Mouse (Mus musculus) activated CD4-positive, CD25-positive, alpha-beta regulatory T cell, adult 4 months (primary cell): Measurements from ENCODE around the gene Chst1. TPM values are rescaled to one million over a fixed set of nuclear protein-coding genes. Genes with fewer than 3 reads are reported as not detected.

Experiments used
- ATAC-seq: one replicate; pipeline ENCODE4 v1.8.0; 2017
- polyA plus RNA-seq, 2 experiments: library from polyadenylated mRNA; unstranded; fragments of 100-300 nt; shearing (Covaris generic); gene quantifications; one replicate each; pipeline ENCODE4 v1.2.1; 2017

Chst1 gene
- polyA plus RNA-seq, 2 experiments from 2014 or later = 0.20 TPM; not detected in 1

DNA sequence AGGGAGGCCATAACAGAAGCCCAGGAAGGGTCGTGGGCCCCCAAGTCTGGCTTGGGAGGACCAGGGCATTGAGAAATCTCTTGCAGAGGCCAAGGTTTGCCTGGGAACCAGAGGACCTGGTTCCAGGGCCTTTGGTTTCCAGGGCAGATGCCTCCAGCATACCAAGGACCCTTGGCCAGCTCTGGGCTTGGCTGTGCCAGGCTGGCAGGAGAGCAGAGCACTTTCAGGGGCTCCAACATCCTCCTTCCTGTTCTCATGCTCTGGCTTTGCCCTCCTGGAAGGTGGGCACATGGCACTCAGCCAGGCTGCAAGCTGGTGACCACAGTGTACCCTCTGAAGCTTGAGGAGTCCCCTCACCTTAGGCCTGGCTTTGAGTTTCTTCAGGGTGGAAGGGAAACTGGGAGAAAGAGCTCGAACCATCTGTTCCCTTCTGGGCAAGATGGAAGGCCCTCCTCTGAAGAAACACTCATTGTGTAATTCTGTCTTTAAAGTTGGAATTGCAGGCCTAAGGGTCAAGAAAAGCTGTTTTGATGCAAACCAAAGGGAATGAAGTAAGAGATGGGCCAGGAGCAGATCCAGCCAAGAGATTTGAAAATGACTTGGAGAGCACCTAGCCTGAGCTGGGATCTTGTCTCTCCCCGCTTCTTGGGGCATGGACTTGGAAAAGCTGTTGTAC lies 10.3 kb downstream of the Chst1 start:
- no peak for ATAC-seq

DNA sequence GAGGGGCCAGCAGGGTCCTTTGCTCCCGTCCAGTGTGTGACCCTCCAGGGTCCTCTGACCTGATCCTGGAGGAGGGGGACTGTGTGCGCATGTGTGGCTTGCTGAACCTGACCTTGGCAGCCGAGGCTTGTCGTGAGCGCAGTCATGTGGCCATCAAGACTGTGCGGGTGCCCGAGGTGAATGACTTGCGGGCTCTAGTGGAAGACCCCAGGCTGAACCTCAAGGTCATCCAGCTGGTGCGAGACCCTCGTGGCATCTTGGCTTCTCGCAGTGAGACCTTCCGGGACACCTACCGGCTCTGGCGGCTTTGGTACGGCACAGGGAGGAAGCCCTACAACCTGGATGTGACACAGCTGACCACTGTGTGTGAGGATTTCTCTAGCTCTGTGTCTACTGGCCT lies 14.1 kb downstream of the Chst1 start:
- no peak for ATAC-seq

DNA sequence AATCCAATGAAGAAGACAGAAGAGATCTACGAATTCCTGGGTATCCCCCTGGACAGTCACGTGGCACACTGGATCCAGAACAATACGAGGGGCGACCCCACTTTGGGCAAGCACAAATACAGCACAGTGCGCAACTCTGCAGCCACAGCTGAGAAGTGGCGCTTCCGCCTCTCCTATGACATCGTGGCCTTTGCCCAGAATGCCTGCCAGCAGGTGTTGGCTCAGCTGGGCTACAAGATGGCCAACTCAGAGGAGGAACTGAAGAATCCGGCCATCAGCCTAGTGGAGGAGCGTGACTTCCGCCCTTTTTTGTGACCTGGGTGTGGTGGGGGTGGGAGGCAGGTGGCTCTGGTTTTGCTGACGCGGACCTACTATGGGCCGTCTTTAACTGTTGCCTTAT lies 14.6 kb downstream of the Chst1 start:
- ATAC-seq = no peak

DNA sequence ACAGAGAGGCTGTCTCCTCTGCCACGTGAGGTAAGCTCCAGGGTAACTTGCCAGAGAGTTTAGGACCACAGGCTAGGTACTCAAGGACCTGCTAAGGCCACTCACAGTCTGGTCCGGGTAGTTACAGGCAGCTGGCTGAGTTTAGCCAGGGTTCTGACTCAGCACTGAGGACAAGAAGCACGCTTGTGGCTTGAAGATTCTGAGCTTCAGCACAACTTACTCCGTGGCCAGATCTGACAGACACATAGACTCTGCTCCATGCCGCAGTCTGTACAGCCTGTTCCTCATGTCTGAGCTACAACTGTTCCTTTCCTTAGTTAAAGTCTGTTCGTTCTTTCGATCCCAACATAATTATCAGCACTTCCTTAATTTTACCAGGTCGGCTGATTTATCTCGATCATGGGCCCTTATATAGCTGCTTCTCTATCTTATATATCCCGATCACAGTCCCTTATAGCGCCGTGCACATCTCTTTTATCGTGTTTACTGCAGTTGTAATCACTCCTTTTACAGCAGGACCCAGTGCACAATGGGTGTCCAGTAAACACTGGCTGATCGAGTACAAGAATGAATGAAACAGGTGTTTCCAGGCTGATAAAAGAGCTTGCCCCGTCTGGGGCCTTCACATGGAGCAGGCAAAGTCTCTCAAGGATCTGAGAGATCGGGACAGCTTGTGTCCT lies 17.7 kb downstream of the Chst1 start:
- ATAC-seq = no peak

DNA sequence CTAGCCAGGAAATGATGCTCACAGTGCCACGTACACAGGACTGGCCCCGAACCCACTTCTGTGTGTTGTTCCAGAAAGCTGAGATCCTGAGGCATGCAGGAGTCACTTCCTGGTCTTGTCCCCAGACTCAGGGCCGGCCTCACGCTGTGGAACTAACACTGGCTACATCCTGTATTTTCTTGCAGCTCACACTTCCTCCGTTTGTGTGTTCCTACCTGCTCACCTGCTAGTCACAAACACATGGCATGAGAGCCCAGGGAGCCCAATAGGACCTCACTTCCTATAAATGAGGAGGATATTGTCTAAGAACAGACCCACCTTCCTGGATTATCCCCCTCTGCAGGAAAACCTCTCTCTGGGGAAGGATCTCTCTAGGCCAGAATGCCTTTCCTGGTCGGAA lies 18.5 kb downstream of the Chst1 start:
- no peak for ATAC-seq

DNA sequence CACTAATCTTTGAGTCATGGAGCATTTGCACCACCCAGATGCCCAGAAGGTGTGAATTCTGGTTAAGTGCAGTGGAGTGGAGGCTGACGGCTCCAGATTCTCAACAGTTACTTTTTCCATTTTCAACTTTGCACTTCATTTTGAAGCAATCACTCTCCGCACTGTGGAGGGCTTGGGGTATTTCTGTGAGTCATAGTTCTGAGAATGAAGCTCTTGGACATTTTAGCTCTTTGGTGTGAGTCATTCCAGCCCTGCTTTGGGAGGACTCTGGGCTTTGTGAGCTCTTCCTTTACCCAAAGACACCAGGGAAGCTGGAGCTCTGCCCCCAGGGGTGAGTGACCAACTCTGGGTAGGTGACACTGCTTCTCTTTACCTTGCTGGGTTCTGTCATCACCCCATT lies 28.1 kb downstream of the Chst1 start:
- ATAC-seq = no peak

DNA sequence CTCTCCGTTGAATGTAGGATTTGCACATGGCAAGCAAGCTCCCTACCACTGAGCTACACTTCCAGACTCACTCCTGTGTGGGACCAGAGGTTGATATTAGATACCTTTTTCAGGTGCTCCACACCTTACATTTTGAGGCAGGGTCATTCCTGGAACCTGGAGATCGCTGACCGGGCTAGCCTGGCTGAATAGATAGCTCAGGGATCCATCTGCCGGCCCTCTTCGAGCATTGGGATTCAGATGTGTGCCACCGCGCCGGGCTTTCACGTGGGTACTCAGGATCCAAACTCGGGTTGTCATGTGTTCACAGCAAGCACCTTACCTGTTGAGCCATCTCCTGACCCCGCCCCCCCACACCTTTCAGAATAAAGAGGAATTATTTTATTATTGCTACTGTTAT lies 31.3 kb downstream of the Chst1 start:
- ATAC-seq = no peak

DNA sequence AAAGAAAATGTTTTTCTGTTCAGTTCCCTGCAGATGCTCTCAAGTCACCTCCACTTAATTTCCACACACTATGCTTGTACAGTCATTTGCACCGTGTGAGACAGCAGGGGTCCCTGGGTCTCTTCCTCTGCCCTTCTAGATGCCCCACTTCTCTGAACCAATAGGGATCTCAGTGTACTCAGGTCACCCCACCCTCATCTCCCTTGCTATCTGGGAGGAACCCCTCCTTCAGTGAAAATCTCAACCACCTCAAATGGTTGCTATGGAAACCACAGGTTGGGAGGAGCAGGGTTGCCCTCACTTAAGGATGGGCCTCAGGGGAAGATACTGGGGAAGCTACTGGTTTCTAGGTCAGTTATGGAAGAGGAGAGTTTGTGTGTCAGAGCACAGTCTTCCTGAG lies 32.5 kb downstream of the Chst1 start:
- no peak for ATAC-seq

DNA sequence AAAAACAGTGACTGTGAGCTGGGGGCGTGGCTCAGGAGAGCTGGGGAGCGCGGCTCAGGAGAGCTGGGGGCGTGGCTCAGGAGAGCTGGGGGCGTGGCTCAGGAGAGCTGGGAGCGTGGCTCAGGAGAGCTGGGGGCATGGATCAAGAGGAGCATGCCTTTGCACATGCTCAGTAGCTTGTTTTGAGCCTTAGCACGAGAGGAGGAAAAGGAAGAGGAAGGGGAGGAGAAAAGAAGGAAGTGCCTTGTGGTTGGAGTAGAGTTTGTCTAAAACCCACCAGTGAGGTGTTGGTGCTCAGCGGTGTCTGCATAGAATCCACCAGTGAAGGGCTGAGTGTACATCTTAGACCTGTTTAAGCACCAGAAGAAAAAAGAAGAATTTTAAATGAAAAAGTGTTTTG lies 41.0 kb downstream of the Chst1 start:
- no peak for ATAC-seq

DNA sequence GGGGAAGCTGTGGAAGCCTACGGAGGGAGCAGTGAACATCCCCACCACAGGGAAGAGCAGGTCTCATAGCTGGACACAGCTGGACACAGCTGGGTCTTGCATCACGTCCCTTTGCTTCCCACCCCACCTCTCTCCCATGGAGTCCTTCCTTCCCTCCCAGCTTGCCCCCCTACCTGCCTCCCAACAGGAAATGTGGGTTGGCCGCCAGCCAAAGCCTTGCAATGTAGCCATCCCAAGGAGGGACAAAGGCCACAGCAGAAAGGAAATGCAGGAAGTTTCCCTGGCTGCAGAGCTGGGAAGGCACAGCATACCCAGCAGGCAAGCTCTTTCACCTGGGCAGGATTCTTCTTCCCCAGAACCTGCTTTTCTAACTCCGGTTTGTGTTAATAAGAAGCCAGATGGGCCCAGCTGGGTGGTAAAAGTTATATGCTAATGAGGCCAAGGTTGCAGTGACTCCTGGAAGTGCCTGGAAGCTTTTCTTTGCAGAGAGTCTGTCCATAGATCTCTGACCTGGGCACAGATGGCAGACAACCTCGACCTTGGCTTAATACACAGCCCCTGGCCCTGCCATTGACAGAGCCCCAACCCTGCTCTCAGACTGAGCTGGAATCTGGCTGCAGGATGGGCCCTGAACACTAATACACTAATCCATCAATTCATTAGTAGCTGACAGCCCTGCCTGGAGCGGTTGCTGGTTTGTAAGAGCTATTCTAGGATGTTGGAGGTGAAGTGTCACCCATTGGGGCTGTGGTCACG lies 46.0 kb downstream of the Chst1 start:
- ATAC-seq = no peak

DNA sequence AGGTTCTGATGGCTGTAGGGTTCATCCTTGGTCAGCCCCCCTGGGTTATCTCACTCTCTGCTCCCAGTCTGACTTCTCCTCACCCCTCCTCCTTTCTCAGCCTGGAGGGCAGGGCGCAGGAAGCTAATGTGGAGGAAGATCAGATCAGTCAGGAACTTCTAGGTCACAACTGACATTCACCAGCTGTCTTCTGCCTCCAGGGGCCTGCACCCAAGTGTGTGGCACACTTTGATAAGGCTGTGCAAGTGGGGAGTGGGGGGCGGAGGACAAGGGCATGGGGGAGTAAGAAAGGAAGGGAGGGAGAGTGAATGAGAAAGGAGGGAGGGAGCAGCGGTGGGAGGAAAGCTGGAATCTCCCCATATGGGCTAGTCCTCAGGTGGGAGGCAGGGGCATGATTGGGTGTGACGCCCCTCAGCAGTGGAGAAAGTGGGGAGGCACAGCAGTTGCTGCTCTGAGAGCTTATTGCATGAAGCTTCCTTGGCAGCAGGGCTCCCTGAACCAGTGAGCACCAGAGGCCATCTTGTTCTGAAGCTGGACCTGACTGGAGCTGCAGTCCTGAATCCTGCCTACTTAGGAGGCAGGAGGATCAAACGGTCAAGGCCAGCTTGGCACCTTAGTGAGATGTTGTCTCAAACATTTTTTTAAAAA lies 49.8 kb downstream of the Chst1 start:
- no peak for ATAC-seq

DNA sequence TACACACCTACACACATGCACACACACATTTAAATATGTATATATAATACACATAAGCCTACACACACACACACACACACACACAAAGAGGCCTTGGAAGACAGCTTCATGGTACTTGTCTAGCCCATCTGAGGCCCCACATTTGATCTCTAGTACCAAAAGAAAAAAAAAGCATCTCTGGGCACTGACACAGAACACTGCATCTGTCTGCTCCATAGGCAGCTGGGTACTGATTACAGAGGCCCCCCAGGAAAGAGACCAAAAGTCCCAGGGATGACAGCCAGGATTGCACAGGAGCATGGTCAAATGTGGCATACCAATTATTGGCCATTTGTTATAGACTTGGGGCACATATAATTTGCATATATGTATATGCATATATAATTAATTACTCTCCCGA lies 50.9 kb downstream of the Chst1 start:
- no peak for ATAC-seq

DNA sequence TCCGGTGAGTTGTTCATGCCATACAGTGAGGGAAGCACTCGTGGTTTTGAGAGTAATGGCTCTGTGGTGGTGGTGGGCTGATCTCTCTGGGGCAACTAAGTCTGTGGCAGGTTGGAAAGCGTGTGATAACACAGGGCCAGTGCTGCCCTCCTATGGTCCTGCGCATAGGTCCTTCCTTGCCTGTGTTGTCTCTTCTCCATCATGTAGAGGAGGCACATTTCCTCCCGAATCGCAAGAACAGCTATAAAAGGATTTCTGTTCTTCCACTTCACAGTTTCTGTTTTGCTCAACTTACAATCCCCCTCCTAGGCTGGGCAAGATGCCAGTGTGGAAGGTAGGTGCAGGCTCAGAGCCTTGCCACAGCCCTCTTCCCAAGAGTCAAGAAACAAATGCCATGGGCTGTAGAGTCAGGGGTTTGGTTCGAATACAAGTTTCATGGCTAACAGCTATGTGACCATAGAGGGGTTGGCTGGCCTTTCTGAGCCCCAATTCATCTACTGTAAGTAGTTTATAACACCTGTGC lies 51.8 kb downstream of the Chst1 start:
- no peak for ATAC-seq

DNA sequence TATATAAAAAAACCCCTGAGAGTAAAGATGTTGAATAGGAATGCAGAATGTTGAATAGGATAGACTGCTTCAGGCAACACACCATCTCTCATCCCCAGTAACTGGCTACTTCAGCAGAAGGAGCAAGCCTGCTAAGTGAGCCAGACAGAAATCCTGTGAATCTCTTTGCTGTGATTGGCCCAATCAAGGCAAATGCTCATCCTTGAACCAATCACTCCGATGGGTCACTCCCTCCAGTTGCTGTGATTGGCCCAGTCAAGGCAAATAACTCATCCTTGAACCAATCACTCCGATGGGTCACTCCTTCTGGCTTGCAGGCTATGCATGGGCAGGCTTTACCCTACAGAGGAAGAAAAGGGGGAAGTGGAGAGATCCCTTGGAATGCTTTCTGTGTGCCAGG lies 57.7 kb downstream of the Chst1 start:
- no peak for ATAC-seq

DNA sequence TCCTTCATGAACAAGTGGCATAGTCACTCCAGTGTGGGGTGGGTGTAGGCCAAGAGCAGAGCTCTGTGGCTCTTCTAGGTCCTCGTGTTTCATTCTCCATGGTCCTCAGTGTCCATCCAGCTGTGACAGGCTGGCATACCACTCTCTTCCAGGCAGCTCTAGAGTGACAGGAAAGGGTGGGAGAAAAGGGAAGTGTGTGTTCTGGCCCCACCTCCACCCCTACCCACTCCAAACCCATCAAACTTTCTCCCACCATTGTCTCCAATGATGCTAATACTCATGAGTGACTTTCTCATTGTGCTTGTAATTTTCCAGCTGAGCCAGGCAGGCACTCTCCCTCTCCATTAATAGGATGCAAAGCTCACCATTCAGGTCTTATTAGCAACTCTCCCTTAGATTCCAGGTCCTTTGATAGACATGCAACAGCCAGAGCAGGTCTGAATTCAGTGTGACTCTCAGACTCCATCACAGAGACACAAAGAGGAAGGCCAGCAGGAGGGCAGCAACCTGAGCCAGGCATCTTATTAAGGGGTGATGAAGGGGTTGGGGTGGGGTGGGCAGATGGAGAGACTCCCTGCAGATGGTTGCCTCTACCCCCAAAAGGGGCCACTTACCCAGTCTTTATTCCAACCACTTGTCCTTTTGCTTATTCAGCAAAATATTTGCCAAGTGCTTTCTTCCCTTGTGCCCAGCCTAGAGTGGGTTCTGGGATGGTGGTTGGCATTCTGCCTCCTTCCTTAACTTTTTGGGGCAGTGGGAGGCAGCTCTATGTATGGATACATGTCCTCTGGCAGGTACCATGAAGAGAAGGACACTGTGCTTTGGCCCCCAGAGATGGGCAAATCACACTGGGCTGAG lies 59.0 kb downstream of the Chst1 start:
- no peak for ATAC-seq

DNA sequence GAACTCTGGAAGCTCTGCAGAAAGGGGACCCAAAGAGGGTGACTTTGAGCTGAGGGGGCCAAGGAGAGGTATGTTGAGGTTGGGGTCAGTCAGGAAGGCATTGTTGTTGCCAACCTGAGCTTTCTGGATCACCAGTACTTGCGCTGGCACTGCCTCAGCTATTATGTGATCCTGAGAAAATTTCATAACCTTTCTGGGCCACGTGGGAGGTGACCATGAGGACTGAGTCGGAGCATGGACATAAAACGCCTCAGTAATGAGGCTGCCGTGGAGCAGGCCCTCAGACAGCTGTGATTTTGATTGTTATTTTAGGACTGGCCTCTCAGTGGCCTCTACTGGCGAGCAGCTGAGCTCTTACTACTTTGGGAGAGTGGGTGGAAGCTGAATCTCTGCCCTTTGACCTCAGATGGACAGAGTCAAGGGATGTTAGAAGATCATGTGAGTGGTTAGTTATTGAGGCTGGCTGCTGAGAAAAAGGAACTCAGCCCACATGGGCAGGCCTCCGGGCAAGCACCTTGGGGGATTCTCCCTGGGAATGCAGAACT lies 60.1 kb downstream of the Chst1 start:
- no peak for ATAC-seq

DNA sequence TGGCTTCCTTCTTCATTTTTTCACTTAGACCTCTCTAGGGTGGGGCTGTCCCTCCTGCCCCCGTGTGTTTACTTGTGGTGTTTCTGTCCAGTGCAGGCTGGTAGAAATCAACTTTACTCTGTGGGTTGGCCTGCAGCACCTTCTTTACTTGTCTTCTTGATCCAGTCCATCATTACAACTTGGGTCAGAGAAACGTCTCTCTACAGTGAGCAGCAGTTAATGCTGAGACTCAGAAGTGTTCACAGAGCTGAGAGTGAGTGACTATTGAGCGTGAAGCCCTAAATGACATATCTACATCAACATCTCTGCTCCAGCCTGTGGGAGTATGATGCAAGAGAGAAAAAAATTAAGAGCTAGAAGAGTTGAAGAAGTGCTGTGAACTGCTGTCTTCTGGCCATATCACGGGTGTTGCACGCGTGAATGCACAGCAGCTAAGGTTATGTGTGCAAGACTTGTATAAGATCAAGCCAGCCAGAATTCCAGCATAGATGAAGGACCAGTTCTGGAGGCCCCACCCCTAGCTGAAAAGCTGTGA lies 63.1 kb downstream of the Chst1 start:
- no peak for ATAC-seq
